Mouse (Mus musculus) small intestine, adult 2 months (tissue): ENCODE data around the gene Sik3. TPM values are rescaled to one million over a fixed set of nuclear protein-coding genes. Genes with fewer than 3 reads are reported as not detected.

Source experiments
- H3K27ac ChIP-seq: fragments of 200-500 bp; 2 replicates; pipeline ENCODE4 v1.5.1; 2012; ENCODE audit warnings: low read depth, low read length, control low read depth, inconsistent platforms; ENCODE audit not compliant: insufficient read depth
- H3K27me3 ChIP-seq: fragments of 200-500 bp; 2 replicates; pipeline ENCODE4 v1.6.1; 2012; ENCODE audit warnings: mild to moderate bottlenecking, moderate library complexity, low read length, inconsistent platforms; ENCODE audit not compliant: control insufficient read depth, insufficient read depth
- H3K36me3 ChIP-seq: fragments of 200-500 bp; 2 replicates; pipeline ENCODE4 v1.6.1; 2012; ENCODE audit warnings: mild to moderate bottlenecking, low read length, control low read depth, inconsistent platforms; ENCODE audit not compliant: control insufficient read depth, insufficient read depth
- H3K4me1 ChIP-seq: fragments of 200-500 bp; 2 replicates; pipeline ENCODE4 v1.6.1; 2012; ENCODE audit warnings: low read length, inconsistent platforms, mixed read lengths; ENCODE audit not compliant: control insufficient read depth, insufficient read depth, insufficient read length
- H3K4me3 ChIP-seq: fragments of 200-500 bp; 2 replicates; pipeline ENCODE4 v1.5.1; 2012; ENCODE audit warnings: low read depth, mild to moderate bottlenecking, control low read depth, inconsistent platforms, low read length, moderate library complexity
- CTCF ChIP-seq: fragments of 200-500 bp; IDR thresholded peaks from 2 replicates; pipeline ENCODE4 v1.5.1; 2012; ENCODE audit warnings: low read depth, mild to moderate bottlenecking, control low read depth, inconsistent platforms, low read length, moderate library complexity, mixed read lengths; ENCODE audit not compliant: insufficient replicate concordance, insufficient read length; ENCODE audit errors: extremely low read depth
- POLR2A ChIP-seq: fragments of 200-500 bp; IDR thresholded peaks from 2 replicates; pipeline ENCODE4 v1.6.1; 2012; ENCODE audit warnings: low read depth, mild to moderate bottlenecking, control low read depth, inconsistent platforms, low read length, moderate library complexity
- WGBS: fragments of 180-500 bp; shearing (Covaris S2); methylation state at CpG from one replicate; pipeline ENCODE4 v1.1.7; 2018; 5-methylcytosine and 5-hydroxymethylcytosine counted together
- polyA plus RNA-seq: library from polyadenylated mRNA; depleted of rRNA; stranded (reverse); fragments of >200 nt; gene quantifications from 2 replicates; pipeline ENCODE4 v1.2.3, GENCODE M21; 2012

Sik3 gene
- polyA plus RNA-seq, 1 experiment = 14.5 TPM

DNA sequence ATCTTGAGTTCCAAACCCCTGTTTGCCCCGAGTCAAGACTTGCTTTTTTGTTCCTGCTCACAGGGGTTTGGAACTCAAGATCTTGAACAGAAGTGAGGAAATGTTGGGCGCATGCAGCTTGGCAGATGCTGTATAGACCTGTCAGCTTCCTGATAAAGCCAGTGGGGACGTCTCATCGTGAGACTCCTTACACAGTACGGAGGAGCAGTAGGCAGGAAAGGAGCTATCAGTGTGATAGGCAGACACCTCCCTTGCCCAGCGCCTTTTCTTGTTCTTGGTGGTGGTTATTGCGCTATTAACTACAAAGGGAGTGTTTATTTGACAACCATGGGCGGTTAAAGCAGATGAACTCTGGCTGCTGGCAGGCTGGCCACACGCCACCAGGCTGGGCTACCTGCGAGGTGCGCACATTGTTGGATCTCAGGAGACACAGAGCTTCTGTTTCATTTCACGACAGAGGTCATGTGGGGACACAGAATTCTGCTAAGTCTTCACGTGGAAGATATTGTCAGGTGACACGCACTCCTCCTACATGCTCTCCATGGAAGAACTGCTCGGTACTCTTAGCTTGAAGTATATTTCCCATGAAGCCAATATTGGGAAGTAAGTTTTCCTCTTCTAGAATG, 85.9 kb downstream of the Sik3 start:
- no peaks in the 10 kb centered on the region for H3K27me3 ChIP-seq
- 21% methylated on average over 15 of the region's 15 CpGs for WGBS
- H3K27ac ChIP-seq = no peak overlapping the region
- no peaks in the 10 kb centered on the region for H3K36me3 ChIP-seq
- TF ChIP-seq POLR2A (no peak), CTCF (no peak)
- no peak overlapping the region for H3K4me3 ChIP-seq
- peaks cover 2% of the 10 kb centered on the region; the same call in 1 of the 2 replicates for H3K4me1 ChIP-seq

DNA sequence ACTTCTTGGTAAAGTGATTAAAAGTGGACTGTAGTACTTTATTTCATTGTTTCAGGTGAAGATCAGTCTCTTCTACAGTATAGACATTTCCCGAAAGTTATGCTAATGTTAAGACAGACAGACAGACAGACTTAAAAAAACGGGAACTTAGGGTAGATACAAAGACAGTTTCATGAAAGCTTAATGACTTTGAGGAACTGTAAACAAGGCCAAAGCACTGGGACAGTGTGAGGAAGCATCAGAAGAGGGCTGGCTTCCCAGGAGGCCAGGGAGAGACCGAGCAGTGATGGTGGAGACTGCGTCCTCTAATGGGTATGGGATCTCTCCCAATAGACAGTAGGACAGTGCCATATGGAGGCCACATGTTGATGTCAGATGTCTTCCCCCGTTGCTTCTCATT, 86.5 kb downstream of the Sik3 start:
- Histone ChIP-seq H3K4me1 (peaks cover 2% of the 10 kb centered on the region; the same call in 1 of the 2 replicates), H3K4me3 (no peak overlapping the region), H3K27me3 (no peaks in the 10 kb centered on the region), H3K36me3 (no peaks in the 10 kb centered on the region), H3K27ac (no peak overlapping the region)
- TF ChIP-seq CTCF (no peak), POLR2A (no peak)
- WGBS = 71% methylated on average over 5 of the region's 5 CpGs

DNA sequence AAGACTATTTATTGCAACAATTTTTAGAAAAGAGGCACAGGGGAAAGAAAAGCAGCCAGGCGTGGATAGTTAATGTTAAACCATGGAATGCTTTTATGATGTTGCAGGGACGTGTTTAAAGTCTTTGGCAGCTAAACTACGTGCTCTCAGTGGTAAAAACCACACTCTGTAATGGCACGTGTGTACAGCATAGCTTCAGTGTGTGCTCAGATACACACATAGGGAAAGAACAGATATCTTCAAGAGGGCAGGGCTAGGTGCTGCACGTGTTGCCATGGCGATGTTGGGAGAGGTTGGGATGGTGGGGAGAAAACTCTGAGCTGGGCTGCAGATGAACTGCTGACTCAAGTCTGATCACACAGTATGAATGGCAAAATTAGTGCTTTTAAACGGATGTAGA, 90.5 kb downstream of the Sik3 start:
- Histone ChIP-seq H3K36me3 (no peaks in the 10 kb centered on the region), H3K4me1 (no peaks in the 10 kb centered on the region; the same call in 1 of the 2 replicates), H3K27ac (no peak overlapping the region), H3K4me3 (no peak overlapping the region), H3K27me3 (no peaks in the 10 kb centered on the region)
- TF ChIP-seq POLR2A (no peak), CTCF (no peak)
- 35% methylated on average over 7 of the region's 7 CpGs for WGBS

DNA sequence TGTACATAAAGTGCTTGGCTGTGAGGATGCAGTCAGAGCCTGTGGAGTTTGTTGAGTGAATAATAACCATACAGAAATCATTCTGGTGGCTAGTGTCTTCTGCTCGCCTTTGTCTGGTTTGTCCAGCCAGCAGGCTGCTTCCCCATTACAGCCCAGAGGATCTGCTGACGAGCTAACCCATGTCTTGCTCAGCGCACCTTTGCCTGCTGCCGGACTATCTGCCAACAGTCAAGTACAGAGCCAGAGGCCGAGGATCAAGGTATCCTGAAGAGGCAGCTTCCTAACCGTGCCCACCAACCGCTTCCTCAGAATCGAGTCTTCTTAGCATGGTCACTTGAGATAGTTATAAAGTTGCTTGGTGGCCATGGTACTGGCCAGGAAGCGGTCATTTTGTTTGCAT, 93.5 kb downstream of the Sik3 start:
- H3K36me3 ChIP-seq = no peaks in the 10 kb centered on the region
- WGBS = 89% methylated on average over 9 of the region's 9 CpGs
- H3K27ac ChIP-seq = no peak overlapping the region
- H3K4me3 ChIP-seq = no peak overlapping the region
- no peak for TF ChIP-seq CTCF
- no peak for TF ChIP-seq POLR2A
- H3K27me3 ChIP-seq = no peaks in the 10 kb centered on the region
- H3K4me1 ChIP-seq = no peaks in the 10 kb centered on the region; the same call in 1 of the 2 replicates

DNA sequence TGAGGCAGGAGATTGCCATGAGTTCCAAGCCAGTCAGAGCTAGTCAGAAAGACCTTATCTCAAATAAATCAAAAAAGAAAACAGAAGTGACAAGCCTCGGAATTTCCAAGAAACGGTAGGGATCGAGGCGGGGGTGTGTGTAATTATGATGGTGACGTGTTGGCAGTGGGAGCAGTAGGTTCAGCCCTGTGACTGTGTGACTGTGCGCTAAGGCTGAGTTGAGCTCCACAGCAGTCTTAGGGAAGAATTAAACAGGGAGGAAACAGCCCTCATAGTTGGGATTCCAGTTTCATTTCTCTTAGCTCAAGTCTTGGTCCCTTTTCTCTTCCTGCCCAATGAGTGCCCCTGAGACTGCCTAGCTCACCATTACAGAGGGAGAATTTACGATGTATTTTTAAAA, 98.0 kb downstream of the Sik3 start:
- no peak for TF ChIP-seq POLR2A
- no peak for TF ChIP-seq CTCF
- 40% methylated on average over 7 of the region's 7 CpGs for WGBS
- Histone ChIP-seq H3K36me3 (no peaks in the 10 kb centered on the region), H3K4me3 (no peak overlapping the region), H3K27me3 (no peaks in the 10 kb centered on the region), H3K4me1 (no peaks in the 10 kb centered on the region), H3K27ac (no peak overlapping the region)

DNA sequence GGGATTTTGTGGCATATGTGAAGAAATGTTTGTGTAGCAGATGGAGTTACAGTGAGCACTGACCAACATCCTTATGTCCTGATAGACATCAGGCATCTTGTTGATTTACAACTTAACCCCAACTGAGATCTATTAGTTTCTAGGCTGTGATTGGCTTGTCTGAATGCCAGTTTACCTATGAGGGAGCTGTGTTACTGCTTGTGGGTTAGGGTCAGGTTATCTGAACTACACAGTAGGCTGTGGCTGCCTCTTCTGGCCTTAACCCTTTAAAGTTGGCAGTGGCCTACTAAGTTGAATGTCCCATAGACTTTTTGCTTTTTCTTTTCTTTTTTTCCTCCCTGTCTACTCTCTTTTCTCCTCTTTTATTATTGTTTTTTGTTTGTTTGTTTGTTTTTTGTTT, 98.7 kb downstream of the Sik3 start:
- H3K4me3 ChIP-seq = no peak overlapping the region
- H3K4me1 ChIP-seq = no peaks in the 10 kb centered on the region
- H3K27ac ChIP-seq = no peak overlapping the region
- TF ChIP-seq POLR2A = no peak
- TF ChIP-seq CTCF = no peak
- H3K36me3 ChIP-seq = no peaks in the 10 kb centered on the region
- no peaks in the 10 kb centered on the region for H3K27me3 ChIP-seq

DNA sequence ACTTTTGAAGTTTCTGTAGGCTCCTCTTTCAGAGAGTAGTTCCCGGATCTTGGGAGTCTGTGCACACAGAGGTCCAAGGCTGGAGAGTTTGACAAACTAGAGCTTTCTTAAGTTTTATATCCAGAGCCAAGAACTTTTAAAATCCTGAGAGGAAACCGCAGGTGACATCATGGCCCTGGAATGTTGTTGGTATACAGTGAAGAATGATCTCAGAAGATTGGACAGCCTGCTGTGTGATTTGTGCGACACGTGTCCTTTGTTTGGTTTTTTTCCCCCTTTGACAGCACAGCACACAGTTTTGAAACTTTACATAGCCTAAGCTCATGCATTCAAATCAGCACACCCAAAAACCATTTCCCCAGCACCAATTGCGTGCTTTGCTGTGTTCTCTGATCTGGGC, 99.6 kb downstream of the Sik3 start:
- H3K27me3 ChIP-seq = no peaks in the 10 kb centered on the region
- H3K4me3 ChIP-seq = no peak overlapping the region
- TF ChIP-seq CTCF = no peak
- TF ChIP-seq POLR2A = no peak
- H3K4me1 ChIP-seq = no peaks in the 10 kb centered on the region
- WGBS = 68% methylated on average over 5 of the region's 5 CpGs
- no peaks in the 10 kb centered on the region for H3K36me3 ChIP-seq
- peak overlapping the region; percentile 37; the same call in 1 of the 2 replicates for H3K27ac ChIP-seq
